Mouse (Mus musculus) intestine, embryonic 14.5 days (tissue): ENCODE data around the gene Cfap74. TPM values are rescaled to one million over a fixed set of nuclear protein-coding genes. Genes with fewer than 3 reads are reported as not detected.

Experiments
- ATAC-seq: fragments of 200-750 bp; cut with Nextera tagmentation; replicated peaks from 2 replicates; pipeline ENCODE4 v1.8.0; 2017; ENCODE audit warnings: low read depth, moderate number of reproducible peaks, moderate TSS enrichment, moderate library complexity; ENCODE audit not compliant: low FRiP score, low TSS enrichment
- DNase-seq: peaks from one replicate; pipeline ENCODE4 v3.0.0-alpha.2; 2018; ENCODE audit warnings: low spot score
- H3K27ac ChIP-seq: fragments of 300-500 bp; sonication (generic); 2 replicates; pipeline ENCODE4 v1.5.1; 2014; ENCODE audit warnings: low read depth, mild to moderate bottlenecking, control low read depth
- H3K27me3 ChIP-seq: fragments of 300-500 bp; sonication (generic); replicated peaks from 2 replicates; pipeline ENCODE4 v1.6.1; 2014; ENCODE audit warnings: low read length, control low read depth; ENCODE audit not compliant: control insufficient read depth, insufficient read depth
- H3K36me3 ChIP-seq: fragments of 300-500 bp; sonication (generic); 2 replicates; pipeline ENCODE4 v1.6.1; 2014; ENCODE audit warnings: low read length, control low read depth; ENCODE audit not compliant: control insufficient read depth, insufficient read depth
- H3K4me1 ChIP-seq: fragments of 300-500 bp; sonication (generic); replicated peaks from 2 replicates; pipeline ENCODE4 v1.6.1; 2014; ENCODE audit warnings: low read length, control low read depth, mixed read lengths; ENCODE audit not compliant: control insufficient read depth, insufficient read depth
- H3K4me2 ChIP-seq: fragments of 300-500 bp; sonication (generic); 2 replicates; pipeline ENCODE4 v1.6.1; 2014; ENCODE audit warnings: low read length
- H3K4me3 ChIP-seq: fragments of 300-500 bp; sonication (generic); 2 replicates; pipeline ENCODE4 v1.5.1; 2014; ENCODE audit warnings: low read depth, low read length, control low read depth, mixed read lengths
- H3K9ac ChIP-seq: fragments of 300-500 bp; sonication (generic); 2 replicates; pipeline ENCODE4 v1.6.1; 2014; ENCODE audit warnings: mild to moderate bottlenecking, low read length
- H3K9me3 ChIP-seq: fragments of 300-500 bp; sonication (generic); 2 replicates; pipeline ENCODE4 v1.6.1; 2016; ENCODE audit warnings: low read length, control low read depth; ENCODE audit not compliant: control insufficient read depth
- WGBS: fragments of 180-500 bp; shearing (Covaris S2); extraction: QIAGEN DNeasy Blood & Tissue Kit; methylation state at CpG from one replicate; pipeline ENCODE4 v1.1.7; 2014; 5-methylcytosine and 5-hydroxymethylcytosine counted together
- polyA plus RNA-seq: library from polyadenylated mRNA; unstranded; fragments of >200 nt; fragmentation: Nextera tagmentation; extraction: Ambion mirVana; gene quantifications from 2 replicates; pipeline ENCODE4 v1.2.1, GENCODE M21; 2014

Cfap74 gene
- polyA plus RNA-seq, 1 experiment from 2014 or later: 1.8 TPM

GRCm38 (mm10) chr4:155491529-155492130 lies 82.6 kb downstream of the Cfap74 start:
- peak overlapping the region; percentile 92 for H3K4me3 ChIP-seq
- H3K4me2 ChIP-seq: peak overlapping the region; percentile 89; the same call in 1 of the 2 replicates
- H3K9me3 ChIP-seq: no peaks in the 10 kb centered on the region
- peaks cover 49% of the 10 kb centered on the region for H3K4me1 ChIP-seq
- peak overlapping the region; percentile 100 for H3K9ac ChIP-seq
- under 1% methylated on average over 54 of the region's 54 CpGs for WGBS
- ATAC-seq (peak; percentile 45), DNase-seq (peak; percentile 86)
- 0 out of 2 replicates have a peak, but pooled peaks cover 3% of the 10 kb centered on the region for H3K36me3 ChIP-seq
- peak overlapping the region; percentile 90 for H3K27ac ChIP-seq
- H3K27me3 ChIP-seq: no peaks in the 10 kb centered on the region

- Histone ChIP-seq H3K27ac (peak overlapping the region; percentile 90), H3K4me2 (peak overlapping the region; percentile 89), H3K9me3 (no peaks in the 10 kb centered on the region), H3K4me3 (peak overlapping the region; percentile 92), H3K9ac (peak overlapping the region; percentile 100), H3K27me3 (no peaks in the 10 kb centered on the region), H3K4me1 (peaks cover 44% of the 10 kb centered on the region), H3K36me3 (0 out of 2 replicates have a peak, but pooled peaks cover 3% of the 10 kb centered on the region)
- ATAC-seq (no peak), DNase-seq (no peak)
- WGBS: under 1% methylated on average over 51 of the region's 51 CpGs
Measured at GRCm38 (mm10) chr4:155492131-155492633, 83.2 kb downstream of the Cfap74 start.

GRCm38 (mm10) chr4:155494891-155495290 lies 85.9 kb downstream of the Cfap74 start:
- Histone ChIP-seq H3K9me3 (no peaks in the 10 kb centered on the region), H3K9ac (no peak overlapping the region), H3K4me2 (no peak overlapping the region), H3K27me3 (no peaks in the 10 kb centered on the region), H3K36me3 (0 out of 2 replicates have a peak, but pooled peaks cover 3% of the 10 kb centered on the region), H3K27ac (no peak overlapping the region), H3K4me3 (no peak overlapping the region), H3K4me1 (peaks cover 23% of the 10 kb centered on the region)
- 69% methylated on average over 4 of the region's 4 CpGs for WGBS
- no peak for DNase-seq
- ATAC-seq: no peak

GRCm38 (mm10) chr4:155497963-155498362 lies 89.0 kb downstream of the Cfap74 start:
- no peaks in the 10 kb centered on the region for H3K27me3 ChIP-seq
- 0 out of 2 replicates have a peak, but pooled peaks cover 3% of the 10 kb centered on the region for H3K36me3 ChIP-seq
- DNase-seq (no peak), ATAC-seq (no peak)
- H3K9me3 ChIP-seq: no peaks in the 10 kb centered on the region
- no peak overlapping the region for H3K27ac ChIP-seq
- no peak overlapping the region for H3K4me3 ChIP-seq
- peaks cover 16% of the 10 kb centered on the region for H3K4me1 ChIP-seq
- WGBS: 79% methylated on average over 3 of the region's 3 CpGs
- no peak overlapping the region for H3K9ac ChIP-seq
- H3K4me2 ChIP-seq: no peak overlapping the region

- Histone ChIP-seq H3K36me3 (0 out of 2 replicates have a peak, but pooled peaks cover 3% of the 10 kb centered on the region), H3K4me3 (no peak overlapping the region), H3K27ac (no peak overlapping the region), H3K4me1 (peaks cover 6% of the 10 kb centered on the region; the same call in 1 of the 2 replicates), H3K27me3 (no peaks in the 10 kb centered on the region), H3K9me3 (no peaks in the 10 kb centered on the region), H3K9ac (no peak overlapping the region), H3K4me2 (no peak overlapping the region)
- no peak for ATAC-seq
- WGBS: 57% methylated on average over 2 of the region's 2 CpGs
- no peak for DNase-seq
Measured at GRCm38 (mm10) chr4:155501126-155501525, 92.1 kb downstream of the Cfap74 start.

- H3K4me2 ChIP-seq: no peak overlapping the region
- no peak for ATAC-seq
- 70% methylated on average over 8 of the region's 8 CpGs for WGBS
Measured at GRCm38 (mm10) chr4:155505067-155505466, 96.1 kb downstream of the Cfap74 start.

GRCm38 (mm10) chr4:155505671-155506295 lies 96.8 kb downstream of the Cfap74 start:
- Histone ChIP-seq H3K9me3 (no peaks in the 10 kb centered on the region), H3K4me1 (peaks cover 6% of the 10 kb centered on the region; the same call in 1 of the 2 replicates), H3K4me3 (no peak overlapping the region), H3K27ac (no peak overlapping the region), H3K4me2 (no peak overlapping the region), H3K27me3 (no peaks in the 10 kb centered on the region), H3K36me3 (no peaks in the 10 kb centered on the region), H3K9ac (no peak overlapping the region)
- no peak for ATAC-seq
- DNase-seq: no peak
- WGBS: 79% methylated on average over 5 of the region's 5 CpGs

More at GRCm38 (mm10) chr4:155505067-155505466, 96.1 kb downstream of the Cfap74 start:
- H3K4me1 ChIP-seq: peaks cover 6% of the 10 kb centered on the region; the same call in 1 of the 2 replicates
- H3K27ac ChIP-seq: no peak overlapping the region
- no peaks in the 10 kb centered on the region for H3K36me3 ChIP-seq
- H3K27me3 ChIP-seq: no peaks in the 10 kb centered on the region
- no peaks in the 10 kb centered on the region for H3K9me3 ChIP-seq
- no peak overlapping the region for H3K9ac ChIP-seq
- DNase-seq: no peak
- H3K4me3 ChIP-seq: no peak overlapping the region

GRCm38 (mm10) chr4:155508614-155509013 lies 99.6 kb downstream of the Cfap74 start:
- H3K4me1 ChIP-seq: peaks cover 10% of the 10 kb centered on the region; the same call in 1 of the 2 replicates
- H3K27ac ChIP-seq: no peak overlapping the region
- H3K4me3 ChIP-seq: no peak overlapping the region
- no peak overlapping the region for H3K4me2 ChIP-seq
- H3K36me3 ChIP-seq: peaks cover 4% of the 10 kb centered on the region; the same call in 1 of the 2 replicates
- no peak overlapping the region for H3K9ac ChIP-seq
- H3K27me3 ChIP-seq: no peaks in the 10 kb centered on the region
- WGBS: 82% methylated on average over 4 of the region's 4 CpGs
- DNase-seq (no peak), ATAC-seq (no peak)
- H3K9me3 ChIP-seq: no peaks in the 10 kb centered on the region
